Mouse (Mus musculus) ovary, postnatal 14 days (tissue): ENCODE data around the gene Emd.

Source experiments
- DNase-seq: peaks from one replicate; pipeline ENCODE4 v3.0.0; 2022; ENCODE audit warnings: low spot score

Emd gene

GRCm38 (mm10) chrX:74273422-74274322 lies 19.2 kb downstream of the Emd start:
- DNase-seq, result no peak

- DNase-seq, result no peak
Observed at GRCm38 (mm10) chrX:74277916-74278315, 23.4 kb downstream of the Emd start.

GRCm38 (mm10) chrX:74281041-74281731 lies 26.7 kb downstream of the Emd start:
- no peak for DNase-seq

- no peak for DNase-seq
Observed at GRCm38 (mm10) chrX:74281732-74282394, 27.4 kb downstream of the Emd start, which contains the start of the genes Taz and Dnase1l1. TSS of gene Taz (plus strand) at chrX:74281912. TSS of gene Dnase1l1 (minus strand) at chrX:74282337.

GRCm38 (mm10) chrX:74282395-74283091 lies 28.1 kb downstream of the Emd start:
- peak; percentile 62 for DNase-seq

GRCm38 (mm10) chrX:74283092-74283437 lies 28.6 kb downstream of the Emd start:
- no peak for DNase-seq

GRCm38 (mm10) chrX:74293431-74293830 lies 38.9 kb downstream of the Emd start:
- no peak for DNase-seq

GRCm38 (mm10) chrX:74296538-74297448 lies 42.3 kb downstream of the Emd start, which contains the start of gene Atp6ap1:
TSS of gene Atp6ap1 (plus strand) at chrX:74297097.
- peak; percentile 78 for DNase-seq

GRCm38 (mm10) chrX:74298348-74298747 lies 43.9 kb downstream of the Emd start:
- DNase-seq, result no peak

- no peak for DNase-seq
Observed at GRCm38 (mm10) chrX:74299721-74300120, 45.2 kb downstream of the Emd start.

GRCm38 (mm10) chrX:74304867-74305700 lies 50.6 kb downstream of the Emd start, which contains the start of gene Gdi1:
TSS of gene Gdi1 (plus strand) at chrX:74304998.
- peak; percentile 60 for DNase-seq
